Mouse (Mus musculus): ENCODE results near the gene Ctdspl. TPM values are rescaled to one million over a fixed set of nuclear protein-coding genes. Genes with fewer than 3 reads are reported as not detected.
A peak's percentile ranks its signal among the peaks of the same experiment; 100 is the strongest.

Gene Ctdspl
- 9.3 and 10.6 TPM in 2 replicates for polyA plus RNA-seq (2012; rRNA removed)

DNA sequence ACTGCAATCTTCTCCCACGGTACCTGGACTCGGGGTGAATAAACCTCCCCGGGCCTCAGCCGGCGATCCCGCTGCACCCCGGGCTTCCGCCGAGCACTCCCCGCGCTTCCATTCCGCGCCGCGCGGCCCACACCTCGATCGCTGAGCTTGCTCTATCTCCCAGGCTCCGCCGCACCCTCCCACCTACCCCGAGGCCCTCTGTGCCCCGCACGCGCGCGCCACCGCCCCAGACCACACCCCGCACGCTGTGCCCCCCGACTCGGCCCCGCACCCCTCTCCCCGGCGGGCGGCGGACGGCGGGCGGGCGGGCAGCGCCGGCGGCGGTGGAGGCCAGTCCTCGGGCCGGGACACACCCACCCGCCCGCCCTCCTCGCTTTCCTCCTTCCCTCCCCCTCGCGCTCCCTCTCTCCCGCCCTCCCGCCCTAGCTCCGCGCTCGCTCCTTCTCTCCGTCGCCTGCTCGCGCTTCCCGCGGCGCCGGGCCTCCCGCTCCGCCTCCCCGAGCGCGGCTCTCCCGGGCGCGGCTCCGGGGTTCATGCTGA, at the start of gene Ctdspl:
Gene Ctdspl (plus strand): TSS at position 343 of the 540 bp plus-strand sequence.
- WGBS: 2% methylated on average over 69 of the region's 73 CpGs
- TF ChIP-seq CTCF (IDR thresholded peaks at IDR 0.05; ENCODE audit: borderline replicate concordance, control insufficient read depth, extremely low read depth, insufficient read depth, low read length, poor library complexity) (no peak; the same call in 1 of the 2 replicates), POLR2A (IDR thresholded peaks at IDR 0.05; ENCODE audit: control insufficient read depth, extremely low read depth, insufficient read depth, low read length, poor library complexity) (no peak)
- DNase-seq: peak; percentile 62
- Histone ChIP-seq H3K27ac (ENCODE audit: control insufficient read depth, insufficient read depth, low read length) (peak within 1 kb of the TSS; percentile 48), H3K27me3 (ENCODE audit: control insufficient read depth, insufficient read depth, low read length) (no peaks in the 10 kb centered on the region), H3K36me3 (ENCODE audit: control insufficient read depth, insufficient read depth, low read length) (no peaks in the 10 kb centered on the region), H3K4me3 (ENCODE audit: control insufficient read depth, insufficient read depth, low read length) (peak within 1 kb of the TSS; percentile 62), H3K4me1 (replicated peaks; ENCODE audit: control insufficient read depth, insufficient read depth, low read length) (peaks cover 23% of the 10 kb centered on the region)

DNA sequence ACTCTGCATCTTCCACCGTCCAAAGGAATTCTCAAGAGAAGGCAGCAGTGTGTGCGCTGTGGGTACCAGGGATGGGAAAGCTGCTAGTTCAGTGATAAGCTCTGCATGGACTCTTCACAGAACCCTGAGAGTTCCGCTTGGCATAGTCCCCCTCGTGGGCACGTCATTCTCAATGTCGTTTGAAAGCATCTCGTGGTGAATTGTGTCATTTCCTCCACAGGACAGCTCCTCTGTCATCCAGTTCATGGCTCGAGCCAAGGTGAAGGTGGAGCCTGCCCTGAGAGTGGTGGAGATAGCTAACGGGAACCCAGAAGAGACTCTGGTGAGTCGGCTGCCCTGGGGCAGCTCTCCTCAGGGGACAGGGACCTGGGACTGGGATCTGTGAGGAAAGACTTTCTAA, 49.4 kb upstream of the Ctdspl start:
- no peak overlapping the region for H3K27ac ChIP-seq (ENCODE audit: control insufficient read depth, insufficient read depth, low read length)
- no peak overlapping the region for H3K4me3 ChIP-seq (ENCODE audit: control insufficient read depth, insufficient read depth, low read length)
- 49% methylated on average over 10 of the region's 10 CpGs for WGBS
- no peaks in the 10 kb centered on the region; the same call in 1 of the 2 replicates for H3K4me1 ChIP-seq (replicated peaks; ENCODE audit: control insufficient read depth, insufficient read depth, low read length)
- TF ChIP-seq POLR2A (IDR thresholded peaks at IDR 0.05; ENCODE audit: control insufficient read depth, extremely low read depth, insufficient read depth, low read length, poor library complexity) (no peak), CTCF (IDR thresholded peaks at IDR 0.05; ENCODE audit: borderline replicate concordance, control insufficient read depth, extremely low read depth, insufficient read depth, low read length, poor library complexity) (0 out of 2 replicates have a peak, but pooled peaks have one; percentile 18)
- no peaks in the 10 kb centered on the region for H3K27me3 ChIP-seq (ENCODE audit: control insufficient read depth, insufficient read depth, low read length)
- no peaks in the 10 kb centered on the region for H3K36me3 ChIP-seq (ENCODE audit: control insufficient read depth, insufficient read depth, low read length)
- no peak for DNase-seq

DNA sequence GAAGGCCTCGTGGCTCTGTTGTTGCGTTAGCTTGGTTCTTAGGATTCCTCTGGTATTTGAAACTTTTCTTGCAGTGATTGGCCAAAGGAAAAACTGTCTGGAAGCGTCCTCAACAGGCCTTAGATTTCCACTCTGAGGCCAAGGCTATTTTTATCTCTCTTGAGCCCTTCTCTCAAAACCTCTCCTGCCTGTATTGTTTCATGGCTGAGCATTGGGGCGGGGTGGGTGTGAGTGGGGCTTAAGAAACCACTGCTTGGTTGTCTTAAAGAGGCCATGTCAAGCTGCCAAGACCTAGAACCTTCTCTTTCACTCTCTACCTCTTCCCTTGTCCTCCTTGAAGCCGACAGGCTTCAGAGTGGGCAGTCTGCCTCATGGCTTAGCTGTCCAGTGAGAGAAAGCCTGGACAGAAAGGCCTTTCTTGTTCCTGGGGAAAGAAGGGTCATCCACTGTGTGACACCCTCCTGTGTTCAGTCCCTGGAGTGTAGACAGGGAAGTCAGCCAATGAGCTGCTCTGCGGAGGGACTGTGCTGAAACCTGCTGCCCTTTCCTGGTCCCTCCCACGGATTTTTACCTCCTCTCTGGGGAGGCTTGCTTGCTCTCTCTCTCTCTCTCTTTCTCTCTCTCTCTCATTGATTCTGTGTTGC, 48.8 kb upstream of the Ctdspl start:
- no peaks in the 10 kb centered on the region for H3K36me3 ChIP-seq (ENCODE audit: control insufficient read depth, insufficient read depth, low read length)
- 90% methylated on average over 7 of the region's 7 CpGs for WGBS
- H3K27me3 ChIP-seq (ENCODE audit: control insufficient read depth, insufficient read depth, low read length): no peaks in the 10 kb centered on the region
- TF ChIP-seq POLR2A (IDR thresholded peaks at IDR 0.05; ENCODE audit: control insufficient read depth, extremely low read depth, insufficient read depth, low read length, poor library complexity) (no peak), CTCF (IDR thresholded peaks at IDR 0.05; ENCODE audit: borderline replicate concordance, control insufficient read depth, extremely low read depth, insufficient read depth, low read length, poor library complexity) (no peak)
- H3K4me1 ChIP-seq (replicated peaks; ENCODE audit: control insufficient read depth, insufficient read depth, low read length): no peaks in the 10 kb centered on the region; the same call in 1 of the 2 replicates
- no peak overlapping the region for H3K4me3 ChIP-seq (ENCODE audit: control insufficient read depth, insufficient read depth, low read length)
- DNase-seq: no peak
- no peak overlapping the region for H3K27ac ChIP-seq (ENCODE audit: control insufficient read depth, insufficient read depth, low read length)

DNA sequence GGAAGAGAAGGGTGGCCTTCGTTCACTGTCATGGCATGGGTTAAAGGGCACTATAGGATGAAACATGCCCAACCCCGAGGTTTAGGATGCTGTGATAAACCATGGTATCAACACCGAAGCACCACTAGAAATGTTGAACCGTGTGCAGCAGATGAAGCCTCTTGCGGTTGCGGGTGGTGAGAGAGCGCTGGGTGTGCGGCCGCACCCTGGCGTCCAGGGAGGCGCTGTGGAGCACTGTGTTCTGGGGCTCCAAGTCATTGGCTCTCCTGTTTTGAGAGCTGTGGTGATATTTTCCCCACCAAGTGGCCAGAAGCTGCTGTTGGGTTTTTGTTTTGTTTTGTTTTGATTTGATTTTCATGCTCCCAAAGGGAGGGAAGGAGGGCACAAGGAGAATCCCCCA, 47.7 kb upstream of the Ctdspl start:
- no peak for DNase-seq
- Histone ChIP-seq H3K27me3 (ENCODE audit: control insufficient read depth, insufficient read depth, low read length) (no peaks in the 10 kb centered on the region), H3K4me1 (replicated peaks; ENCODE audit: control insufficient read depth, insufficient read depth, low read length) (no peaks in the 10 kb centered on the region; the same call in 1 of the 2 replicates), H3K27ac (ENCODE audit: control insufficient read depth, insufficient read depth, low read length) (no peak overlapping the region), H3K4me3 (ENCODE audit: control insufficient read depth, insufficient read depth, low read length) (no peak overlapping the region), H3K36me3 (ENCODE audit: control insufficient read depth, insufficient read depth, low read length) (no peaks in the 10 kb centered on the region)
- TF ChIP-seq CTCF (IDR thresholded peaks at IDR 0.05; ENCODE audit: borderline replicate concordance, control insufficient read depth, extremely low read depth, insufficient read depth, low read length, poor library complexity) (no peak), POLR2A (IDR thresholded peaks at IDR 0.05; ENCODE audit: control insufficient read depth, extremely low read depth, insufficient read depth, low read length, poor library complexity) (no peak)
- WGBS: 94% methylated on average over 11 of the region's 11 CpGs

DNA sequence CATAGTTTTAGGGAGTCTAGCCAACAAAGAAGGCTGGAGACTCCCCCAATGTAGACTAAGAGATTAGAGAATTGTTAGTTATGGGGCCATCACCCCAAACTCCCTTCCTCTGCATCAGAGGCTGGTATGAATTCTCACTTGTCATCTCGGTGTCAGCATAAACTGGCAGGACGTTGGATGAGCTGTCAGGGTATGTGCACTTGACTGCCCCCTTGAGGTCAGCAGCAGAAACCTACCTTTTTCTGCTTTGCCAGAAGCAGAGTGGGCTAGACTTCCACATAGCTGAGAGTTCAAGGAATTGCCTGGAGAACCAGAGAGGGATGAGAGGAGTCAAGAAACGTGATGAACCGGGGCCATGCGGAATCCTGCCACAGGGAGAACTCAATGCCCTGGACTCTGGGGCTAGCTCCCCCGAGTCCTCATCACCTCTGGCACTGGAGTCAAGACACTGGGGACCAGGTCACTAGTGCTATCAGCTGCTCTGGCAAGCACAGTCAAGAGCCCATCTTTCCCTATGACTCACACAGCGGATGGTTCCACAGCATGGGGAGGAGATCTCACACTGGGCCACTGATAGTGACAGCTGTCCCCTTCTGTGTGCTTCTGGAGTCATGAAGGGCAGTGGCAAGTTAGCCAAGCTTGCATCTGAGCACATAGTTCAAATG, 44.8 kb upstream of the Ctdspl start:
- Histone ChIP-seq H3K27ac (ENCODE audit: control insufficient read depth, insufficient read depth, low read length) (no peak overlapping the region), H3K4me3 (ENCODE audit: control insufficient read depth, insufficient read depth, low read length) (no peak overlapping the region), H3K4me1 (replicated peaks; ENCODE audit: control insufficient read depth, insufficient read depth, low read length) (peaks cover 3% of the 10 kb centered on the region; the same call in 1 of the 2 replicates), H3K27me3 (ENCODE audit: control insufficient read depth, insufficient read depth, low read length) (no peaks in the 10 kb centered on the region), H3K36me3 (ENCODE audit: control insufficient read depth, insufficient read depth, low read length) (no peaks in the 10 kb centered on the region)
- DNase-seq: peak; percentile 60
- TF ChIP-seq POLR2A (IDR thresholded peaks at IDR 0.05; ENCODE audit: control insufficient read depth, extremely low read depth, insufficient read depth, low read length, poor library complexity) (no peak), CTCF (IDR thresholded peaks at IDR 0.05; ENCODE audit: borderline replicate concordance, control insufficient read depth, extremely low read depth, insufficient read depth, low read length, poor library complexity) (0 out of 2 replicates have a peak, but pooled peaks have one; percentile 41)
- 74% methylated on average over 7 of the region's 7 CpGs for WGBS

DNA sequence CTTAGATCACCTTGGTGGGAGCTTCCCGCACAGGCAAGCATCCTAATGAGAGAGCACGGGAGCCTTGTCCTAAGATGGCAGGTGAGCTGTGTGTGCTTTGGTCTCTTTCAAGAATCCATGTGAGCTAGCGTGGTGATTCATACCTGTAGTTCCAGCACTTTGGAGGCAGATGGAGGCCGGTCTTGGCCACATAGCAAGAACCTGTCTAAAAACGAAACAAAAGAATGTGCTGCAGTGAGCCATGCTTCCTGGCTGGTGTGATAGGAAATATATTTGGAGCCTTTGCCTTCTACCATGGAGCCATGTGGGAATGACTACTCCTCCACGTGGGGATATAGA, 44.3 kb upstream of the Ctdspl start:
- 93% methylated on average over 6 of the region's 6 CpGs for WGBS

More for the DNA sequence above, 44.3 kb upstream of the Ctdspl start:
- TF ChIP-seq CTCF (IDR thresholded peaks at IDR 0.05; ENCODE audit: borderline replicate concordance, control insufficient read depth, extremely low read depth, insufficient read depth, low read length, poor library complexity) (no peak), POLR2A (IDR thresholded peaks at IDR 0.05; ENCODE audit: control insufficient read depth, extremely low read depth, insufficient read depth, low read length, poor library complexity) (no peak)
- no peak for DNase-seq
- Histone ChIP-seq H3K27me3 (ENCODE audit: control insufficient read depth, insufficient read depth, low read length) (no peaks in the 10 kb centered on the region), H3K27ac (ENCODE audit: control insufficient read depth, insufficient read depth, low read length) (no peak overlapping the region), H3K36me3 (ENCODE audit: control insufficient read depth, insufficient read depth, low read length) (no peaks in the 10 kb centered on the region), H3K4me3 (ENCODE audit: control insufficient read depth, insufficient read depth, low read length) (no peak overlapping the region), H3K4me1 (replicated peaks; ENCODE audit: control insufficient read depth, insufficient read depth, low read length) (peaks cover 3% of the 10 kb centered on the region; the same call in 1 of the 2 replicates)
